Mouse (Mus musculus) midbrain, embryonic 16.5 days (tissue): ENCODE results near the gene Commd1. TPM values are rescaled to one million over a fixed set of nuclear protein-coding genes. Genes with fewer than 3 reads are reported as not detected.

ENCODE experiments used
- ATAC-seq: fragments of 200-750 bp; cut with Nextera tagmentation; 2 replicates; pipeline ENCODE4 v1.8.0; 2017; ENCODE audit warnings: moderate TSS enrichment
- H3K27ac ChIP-seq: fragments of 300-500 bp; sonication (generic); 2 replicates; pipeline ENCODE4 v1.5.1; 2014; ENCODE audit warnings: mild to moderate bottlenecking, low read length, mixed read lengths
- H3K27me3 ChIP-seq: fragments of 300-500 bp; sonication (generic); 2 replicates; pipeline ENCODE4 v1.6.1; 2014; ENCODE audit warnings: low read depth, low read length, mixed read lengths; ENCODE audit not compliant: control insufficient read depth, insufficient read depth
- H3K36me3 ChIP-seq: fragments of 300-500 bp; sonication (generic); 2 replicates; pipeline ENCODE4 v1.6.1; 2014; ENCODE audit warnings: mild to moderate bottlenecking, low read length, moderate library complexity, mixed read lengths; ENCODE audit not compliant: control insufficient read depth, insufficient read depth
- H3K4me1 ChIP-seq: fragments of 300-500 bp; sonication (generic); 2 replicates; pipeline ENCODE4 v1.6.1; 2014; ENCODE audit warnings: mild to moderate bottlenecking, low read length, mixed read lengths; ENCODE audit not compliant: control insufficient read depth, insufficient read depth
- H3K4me2 ChIP-seq: fragments of 300-500 bp; sonication (generic); 2 replicates; pipeline ENCODE4 v1.6.1; 2014; ENCODE audit warnings: mild to moderate bottlenecking, low read length, mixed read lengths
- H3K4me3 ChIP-seq: fragments of 300-500 bp; sonication (generic); 2 replicates; pipeline ENCODE4 v1.5.1; 2014; ENCODE audit warnings: low read depth, mild to moderate bottlenecking, low read length, moderate library complexity, mixed read lengths
- H3K9ac ChIP-seq: fragments of 300-500 bp; sonication (generic); 2 replicates; pipeline ENCODE4 v1.6.1; 2014; ENCODE audit warnings: low read depth, low read length, mixed read lengths
- H3K9me3 ChIP-seq: fragments of 300-500 bp; sonication (generic); replicated peaks from 2 replicates; pipeline ENCODE4 v1.6.1; 2014; ENCODE audit warnings: mild to moderate bottlenecking, low read length, mixed read lengths; ENCODE audit not compliant: control insufficient read depth, poor library complexity, severe bottlenecking
- WGBS: fragments of 180-500 bp; shearing (Covaris S2); extraction: QIAGEN DNeasy Blood & Tissue Kit; methylation state at CpG from one replicate; pipeline ENCODE4 v1.1.7; 2014; 5-methylcytosine and 5-hydroxymethylcytosine counted together
- polyA plus RNA-seq: library from polyadenylated mRNA; unstranded; fragments of >200 nt; fragmentation: Nextera tagmentation; extraction: Ambion mirVana; gene quantifications from 2 replicates; pipeline ENCODE4 v1.2.1, GENCODE M21; 2015

Commd1 gene
- polyA plus RNA-seq, 1 experiment from 2014 or later = 248 TPM

DNA sequence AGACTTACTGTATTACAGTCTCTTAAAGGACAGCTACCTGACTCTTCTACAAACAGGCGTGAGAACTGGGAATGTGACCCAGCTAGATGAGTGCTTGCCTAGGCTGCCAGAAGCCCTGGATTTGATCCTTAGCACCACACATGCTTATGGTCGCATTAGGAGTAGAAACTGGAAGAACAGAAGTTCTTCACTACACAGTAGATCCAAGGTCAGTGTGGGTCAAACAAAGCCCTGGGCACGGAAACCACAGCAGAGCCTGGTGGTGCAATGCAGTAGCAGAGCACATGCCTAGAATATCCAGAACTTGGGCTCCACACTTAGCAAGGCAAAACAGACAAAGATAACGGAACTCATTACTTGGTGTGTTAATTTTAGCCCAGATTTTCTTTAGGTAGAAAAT, 132.1 kb downstream of the Commd1 start:
- Histone ChIP-seq H3K36me3 (no peaks in the 10 kb centered on the region), H3K27ac (no peak overlapping the region), H3K4me2 (no peak overlapping the region), H3K4me1 (no peaks in the 10 kb centered on the region), H3K9ac (no peak overlapping the region), H3K27me3 (no peaks in the 10 kb centered on the region), H3K4me3 (no peak overlapping the region), H3K9me3 (no peaks in the 10 kb centered on the region)
- no peak for ATAC-seq
- WGBS = 90% methylated on average over 4 of the region's 4 CpGs

DNA sequence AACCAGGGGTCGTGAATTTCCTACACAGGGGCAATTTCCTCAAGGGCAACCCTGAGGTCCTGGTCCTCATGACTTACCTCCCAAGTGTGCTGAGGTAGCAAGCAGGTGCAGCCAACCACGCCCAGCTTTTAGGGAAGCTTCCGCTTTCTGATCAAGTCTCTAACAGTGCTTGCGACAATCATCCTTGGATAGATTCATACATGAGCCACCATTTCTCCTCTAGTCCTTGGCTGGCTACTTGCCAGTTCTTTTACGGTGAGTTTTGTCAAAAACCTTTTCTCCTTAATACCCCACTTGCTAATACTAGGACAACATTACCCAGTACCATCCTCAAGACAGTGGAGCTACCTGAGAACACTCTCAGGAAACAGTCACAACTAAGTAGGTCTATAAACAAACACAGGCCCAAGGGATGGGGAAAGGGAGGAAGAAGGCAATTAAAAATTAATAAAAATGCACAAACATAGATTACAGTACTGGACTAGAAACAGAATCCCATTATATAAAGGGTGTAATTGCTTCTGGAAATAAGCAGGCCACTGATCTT, 133.5 kb downstream of the Commd1 start:
- Histone ChIP-seq H3K4me2 (no peak overlapping the region), H3K4me3 (no peak overlapping the region), H3K9ac (no peak overlapping the region), H3K4me1 (no peaks in the 10 kb centered on the region), H3K36me3 (no peaks in the 10 kb centered on the region), H3K27ac (no peak overlapping the region), H3K27me3 (no peaks in the 10 kb centered on the region), H3K9me3 (no peaks in the 10 kb centered on the region)
- 84% methylated on average over 5 of the region's 5 CpGs for WGBS
- no peak for ATAC-seq

DNA sequence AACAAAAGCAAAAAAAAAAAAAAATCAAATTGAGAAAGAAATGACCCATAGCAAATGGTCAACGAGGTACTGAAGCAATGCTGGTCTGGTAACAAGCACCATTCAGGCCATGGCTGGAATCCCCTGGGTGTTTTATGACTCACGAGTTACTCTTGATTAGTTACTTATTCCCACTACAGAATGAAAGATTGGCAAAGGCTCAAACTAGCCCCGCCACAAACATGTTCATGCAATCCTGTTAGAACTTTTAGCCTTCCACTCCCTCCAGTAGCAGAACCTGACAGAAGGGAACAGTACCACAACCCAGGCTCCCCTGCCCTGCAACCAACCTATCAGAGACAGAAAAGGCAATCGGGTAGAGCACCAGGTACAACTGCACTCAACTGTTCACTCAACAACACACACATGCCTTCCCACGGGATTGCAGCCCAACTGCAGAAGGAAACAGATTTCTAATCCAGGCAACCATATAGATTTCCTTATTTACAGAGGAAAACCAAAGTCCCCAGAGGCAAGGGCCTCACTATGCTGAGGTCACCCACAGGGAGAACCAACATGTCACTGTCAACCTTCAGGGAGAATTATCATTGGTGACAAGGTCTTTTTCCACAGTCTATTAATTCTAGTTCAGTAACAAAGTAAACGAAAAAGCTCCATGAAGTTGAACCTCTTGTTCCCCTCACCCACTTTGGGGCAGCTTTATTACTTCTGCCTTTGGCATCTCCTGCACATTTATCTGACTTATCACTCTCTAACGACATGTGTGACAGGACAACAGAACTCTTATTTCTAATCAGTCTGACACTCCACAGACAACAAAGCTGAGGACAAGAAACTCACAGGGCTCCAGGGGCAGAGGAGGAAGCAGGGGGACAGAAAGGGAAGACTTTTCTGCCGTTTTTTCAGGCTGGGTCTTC, 134.2 kb downstream of the Commd1 start:
- no peak for ATAC-seq
- WGBS = 69% methylated on average over 8 of the region's 8 CpGs
- H3K9me3 ChIP-seq = no peaks in the 10 kb centered on the region
- H3K27me3 ChIP-seq = no peaks in the 10 kb centered on the region
- H3K4me2 ChIP-seq = no peak overlapping the region
- H3K4me3 ChIP-seq = no peak overlapping the region
- H3K4me1 ChIP-seq = no peaks in the 10 kb centered on the region
- H3K9ac ChIP-seq = no peak overlapping the region
- H3K27ac ChIP-seq = no peak overlapping the region
- H3K36me3 ChIP-seq = no peaks in the 10 kb centered on the region

DNA sequence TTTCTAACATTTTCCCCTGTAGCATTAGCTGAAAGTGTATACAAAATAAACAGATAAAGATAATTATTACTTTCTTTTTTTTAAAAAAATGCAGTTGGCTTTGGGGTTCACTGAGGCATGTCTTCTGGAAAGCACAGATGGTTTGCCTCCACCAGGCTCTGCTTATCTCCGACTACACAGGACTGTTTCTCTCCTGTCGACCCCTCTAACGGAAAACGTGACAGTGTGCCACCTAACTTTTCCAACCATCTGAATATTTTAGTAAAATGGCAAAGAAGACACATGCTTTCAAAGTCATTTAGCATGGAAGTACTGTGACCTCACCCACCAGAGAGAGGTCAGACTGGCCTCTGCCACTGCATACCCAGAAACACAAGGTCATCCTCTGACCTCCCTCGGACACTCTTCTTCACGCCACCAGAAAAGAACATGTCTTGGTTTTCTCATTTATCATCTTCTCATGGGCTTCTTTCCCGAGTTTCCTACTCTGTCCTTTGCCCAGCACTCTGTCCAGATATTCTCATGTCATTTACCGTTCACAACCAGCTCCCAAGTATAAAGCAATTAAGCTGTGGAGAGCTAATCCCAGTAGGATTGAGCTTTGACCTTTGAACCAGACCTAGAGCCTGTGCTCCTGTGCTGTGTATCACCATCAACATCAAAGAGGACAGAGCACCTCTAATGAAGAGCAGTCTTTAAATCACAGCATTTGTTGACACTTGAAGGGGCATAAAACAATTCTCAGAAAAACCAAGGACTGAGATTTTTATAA, 135.0 kb downstream of the Commd1 start:
- H3K27ac ChIP-seq = no peak overlapping the region
- no peaks in the 10 kb centered on the region for H3K9me3 ChIP-seq
- no peak overlapping the region for H3K4me3 ChIP-seq
- ATAC-seq = no peak
- no peaks in the 10 kb centered on the region for H3K27me3 ChIP-seq
- WGBS = 72% methylated on average over 8 of the region's 8 CpGs
- H3K4me1 ChIP-seq = no peaks in the 10 kb centered on the region
- no peak overlapping the region for H3K9ac ChIP-seq
- H3K36me3 ChIP-seq = no peaks in the 10 kb centered on the region
- H3K4me2 ChIP-seq = no peak overlapping the region

Other genes starting within 250 kb of the Commd1 start
- gene B3gnt2, start 121.4 kb downstream of the Commd1 start, polyA plus RNA-seq = 1.6 and 3.5 TPM in 2 replicates
- 6.1 and 7.1 TPM in 2 replicates for gene Zrsr1, start 10.4 kb downstream of the Commd1 start, polyA plus RNA-seq
- gene Gm28048, start 292 bp downstream of the Commd1 start, polyA plus RNA-seq = 2.9 and 5.7 TPM in 2 replicates
- gene Cct4, start 8.1 kb upstream of the Commd1 start, polyA plus RNA-seq = 276 and 291 TPM in 2 replicates
- gene Fam161a, start 25.1 kb upstream of the Commd1 start, polyA plus RNA-seq = 5.4 and 6.7 TPM in 2 replicates